Mouse (Mus musculus): ENCODE data around the gene Cd59b.

- TF ChIP-seq CTCF (IDR thresholded peaks at IDR 0.05 in 2 of 3, conservative IDR thresholded peaks at IDR 0.05 in 1 of 3; ENCODE audit: control insufficient read depth in 1 of 3, insufficient read depth in 1 of 3, low read depth in 2 of 3, low read length in 3 of 3, poor library complexity in 1 of 3, severe bottlenecking in 1 of 3) (no peak), UBTF (IDR thresholded peaks at IDR 0.05; ENCODE audit: borderline replicate concordance, insufficient read depth, low read depth, low read length) (no peak), POLR2A (IDR thresholded peaks at IDR 0.05; ENCODE audit: control insufficient read depth in 1 of 2, insufficient read depth in 1 of 2, low read depth in 1 of 2, low read length in 2 of 2, poor library complexity in 1 of 2) (no peak), SMC3 (IDR thresholded peaks at IDR 0.05; ENCODE audit: low read depth, low read length) (no peak), SIN3A (IDR thresholded peaks at IDR 0.05; ENCODE audit: low read length) (no peak), MYC (IDR thresholded peaks at IDR 0.05; ENCODE audit: low read depth, low read length) (no peak)
Measured at GRCm38 (mm10) chr2:104114898-104115297, 45.2 kb downstream of the Cd59b start.

All from MEL (cell line).